Mouse (Mus musculus) forebrain, embryonic 13.5 days (tissue): ENCODE data around the gene Plod1. TPM values are rescaled to one million over a fixed set of nuclear protein-coding genes. Genes with fewer than 3 reads are reported as not detected.

Experiments
- ATAC-seq: fragments of 200-750 bp; cut with Nextera tagmentation; 2 replicates; pipeline ENCODE4 v1.8.0; 2017
- H3K27ac ChIP-seq: fragments of 300-500 bp; sonication (generic); 2 replicates; pipeline ENCODE4 v1.5.1; 2015; ENCODE audit warnings: inconsistent platforms, mild to moderate bottlenecking, moderate library complexity
- H3K27me3 ChIP-seq: fragments of 300-500 bp; sonication (generic); 2 replicates; pipeline ENCODE4 v1.6.1; 2015; ENCODE audit warnings: mild to moderate bottlenecking, inconsistent platforms
- H3K36me3 ChIP-seq: fragments of 300-500 bp; sonication (generic); 2 replicates; pipeline ENCODE4 v1.6.1; 2015; ENCODE audit warnings: mild to moderate bottlenecking, inconsistent platforms; ENCODE audit not compliant: poor library complexity, severe bottlenecking
- H3K4me1 ChIP-seq: fragments of 300-500 bp; sonication (generic); 2 replicates; pipeline ENCODE4 v1.6.1; 2015; ENCODE audit warnings: inconsistent platforms
- H3K4me2 ChIP-seq: fragments of 300-500 bp; sonication (generic); 2 replicates; pipeline ENCODE4 v1.6.1; 2015; ENCODE audit warnings: inconsistent platforms, mild to moderate bottlenecking, moderate library complexity
- H3K4me3 ChIP-seq: fragments of 300-500 bp; sonication (generic); 2 replicates; pipeline ENCODE4 v1.5.1; 2015; ENCODE audit warnings: mild to moderate bottlenecking, inconsistent platforms
- H3K9ac ChIP-seq: fragments of 300-500 bp; sonication (generic); 2 replicates; pipeline ENCODE4 v1.6.1; 2015; ENCODE audit warnings: mild to moderate bottlenecking, inconsistent platforms
- H3K9me3 ChIP-seq: fragments of 300-500 bp; sonication (generic); replicated peaks from 2 replicates; pipeline ENCODE4 v1.6.1; 2016; ENCODE audit warnings: inconsistent platforms
- WGBS: fragments of 180-500 bp; shearing (Covaris S2); methylation state at CpG from one replicate; pipeline ENCODE4 v1.1.7; 2015; 5-methylcytosine and 5-hydroxymethylcytosine counted together
- polyA plus RNA-seq: library from polyadenylated mRNA; unstranded; fragments of >200 nt; fragmentation: Nextera tagmentation; extraction: Ambion mirVana; gene quantifications from 2 replicates; pipeline ENCODE4 v1.2.1, GENCODE M21; 2015

Gene Plod1
- polyA plus RNA-seq, 1 experiment from 2014 or later, result 14.0 TPM

GRCm38 (mm10) chr4:147959881-147960831 lies 23.6 kb upstream of the Plod1 start:
- Histone ChIP-seq H3K9ac (no peak overlapping the region), H3K9me3 (no peaks in the 10 kb centered on the region), H3K4me1 (no peaks in the 10 kb centered on the region), H3K4me2 (no peak overlapping the region), H3K4me3 (no peak overlapping the region), H3K36me3 (no peaks in the 10 kb centered on the region), H3K27ac (no peak overlapping the region), H3K27me3 (no peaks in the 10 kb centered on the region)
- ATAC-seq, result peak; percentile 74; the same call in 1 of the 2 replicates
- 40% methylated on average over 6 of the region's 6 CpGs for WGBS

GRCm38 (mm10) chr4:147957141-147957540 lies 20.6 kb upstream of the Plod1 start:
- Histone ChIP-seq H3K9ac (no peak overlapping the region), H3K36me3 (no peaks in the 10 kb centered on the region), H3K4me1 (no peaks in the 10 kb centered on the region), H3K9me3 (no peaks in the 10 kb centered on the region), H3K27ac (no peak overlapping the region), H3K27me3 (no peaks in the 10 kb centered on the region), H3K4me3 (no peak overlapping the region), H3K4me2 (no peak overlapping the region)
- ATAC-seq, result no peak
- 36% methylated on average over 11 of the region's 11 CpGs for WGBS

- no peaks in the 10 kb centered on the region for H3K9me3 ChIP-seq
- H3K27me3 ChIP-seq, result no peaks in the 10 kb centered on the region
- no peak overlapping the region for H3K4me2 ChIP-seq
- peaks cover 10% of the 10 kb centered on the region for H3K36me3 ChIP-seq
- ATAC-seq, result no peak
- H3K9ac ChIP-seq, result no peak overlapping the region
- 8% methylated on average over 4 of the region's 4 CpGs for WGBS
- no peaks in the 10 kb centered on the region for H3K4me1 ChIP-seq
- no peak overlapping the region for H3K27ac ChIP-seq
- H3K4me3 ChIP-seq, result no peak overlapping the region
Observed at GRCm38 (mm10) chr4:147953590-147953989, 17.0 kb upstream of the Plod1 start.

- Histone ChIP-seq H3K9ac (no peak overlapping the region), H3K4me1 (peaks cover 13% of the 10 kb centered on the region), H3K36me3 (peaks cover 65% of the 10 kb centered on the region), H3K4me2 (no peak overlapping the region), H3K4me3 (no peak overlapping the region), H3K27ac (no peak overlapping the region), H3K27me3 (no peaks in the 10 kb centered on the region), H3K9me3 (no peaks in the 10 kb centered on the region)
- WGBS, result 59% methylated on average over 2 of the region's 2 CpGs
- no peak for ATAC-seq
Observed at GRCm38 (mm10) chr4:147947511-147947910, 10.9 kb upstream of the Plod1 start.

- H3K27me3 ChIP-seq, result 0 out of 2 replicates have a peak, but pooled peaks cover 5% of the 10 kb centered on the region
- ATAC-seq, result no peak
- H3K4me1 ChIP-seq, result peaks cover 34% of the 10 kb centered on the region
- H3K27ac ChIP-seq, result no peak overlapping the region
- no peaks in the 10 kb centered on the region for H3K9me3 ChIP-seq
- H3K4me2 ChIP-seq, result peak overlapping the region; percentile 100
- 86% methylated on average over 1 of the region's 1 CpGs for WGBS
- peaks cover 51% of the 10 kb centered on the region for H3K36me3 ChIP-seq
- H3K9ac ChIP-seq, result no peak overlapping the region
- no peak overlapping the region for H3K4me3 ChIP-seq
Observed at GRCm38 (mm10) chr4:147943005-147943404, 6.4 kb upstream of the Plod1 start.

DNA sequence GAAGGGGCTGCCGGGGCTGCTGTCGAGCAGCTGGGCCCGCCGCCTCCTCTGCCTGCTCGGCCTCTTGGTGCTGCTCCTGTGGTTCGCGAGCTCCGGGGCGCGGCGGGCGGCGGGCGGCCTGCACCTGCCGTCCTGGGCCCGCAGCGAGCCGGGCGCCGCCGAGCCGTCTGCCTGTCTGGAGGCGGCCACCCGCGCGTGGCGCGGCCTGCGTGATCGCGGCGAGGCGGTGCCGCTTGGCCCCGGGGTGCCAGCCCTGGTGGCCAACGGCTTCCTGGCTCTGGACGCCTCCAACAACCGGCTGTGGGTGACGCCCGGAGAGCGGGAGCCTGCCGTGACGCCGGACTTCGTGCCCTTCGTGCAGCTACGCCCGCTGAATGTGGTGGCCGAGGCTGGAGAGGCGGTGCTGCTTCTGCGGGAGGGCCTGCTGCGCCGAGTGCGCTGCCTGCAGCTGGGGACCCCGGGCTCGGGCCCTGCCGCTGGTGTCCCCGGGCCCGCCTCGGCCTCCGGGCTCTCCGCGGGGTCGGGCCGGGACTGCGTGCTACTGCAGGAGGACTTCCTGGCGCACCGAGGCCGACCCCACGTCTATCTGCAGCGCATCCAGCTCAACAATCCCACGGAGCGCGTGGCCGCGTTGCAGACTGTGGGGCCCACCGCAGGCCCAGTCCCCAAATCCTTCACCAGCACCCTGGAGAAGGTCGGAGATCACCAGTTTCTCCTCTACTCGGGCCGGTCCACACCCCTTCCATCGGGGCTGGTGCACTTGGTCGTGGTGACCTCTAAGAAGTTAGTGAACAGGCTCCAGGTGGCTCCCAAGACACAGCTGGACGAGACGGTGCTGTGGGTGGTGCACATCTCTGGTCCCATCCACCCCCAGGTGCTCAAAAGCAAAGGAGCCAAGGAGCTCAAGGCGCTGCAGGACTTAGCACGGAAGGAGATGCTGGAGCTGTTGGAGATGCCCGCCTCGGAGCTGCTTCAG lies 4.8 kb upstream of the Plod1 start:
- Histone ChIP-seq H3K4me2 (peak overlapping the region; percentile 100), H3K4me1 (peaks cover 31% of the 10 kb centered on the region), H3K9me3 (no peaks in the 10 kb centered on the region), H3K27me3 (peaks cover 9% of the 10 kb centered on the region; the same call in 1 of the 2 replicates), H3K4me3 (peak overlapping the region; percentile 93), H3K9ac (peak overlapping the region; percentile 93), H3K36me3 (peaks cover 35% of the 10 kb centered on the region), H3K27ac (peak overlapping the region; percentile 51)
- peak; percentile 63 for ATAC-seq
- WGBS, result 9% methylated on average over 71 of the region's 88 CpGs

DNA sequence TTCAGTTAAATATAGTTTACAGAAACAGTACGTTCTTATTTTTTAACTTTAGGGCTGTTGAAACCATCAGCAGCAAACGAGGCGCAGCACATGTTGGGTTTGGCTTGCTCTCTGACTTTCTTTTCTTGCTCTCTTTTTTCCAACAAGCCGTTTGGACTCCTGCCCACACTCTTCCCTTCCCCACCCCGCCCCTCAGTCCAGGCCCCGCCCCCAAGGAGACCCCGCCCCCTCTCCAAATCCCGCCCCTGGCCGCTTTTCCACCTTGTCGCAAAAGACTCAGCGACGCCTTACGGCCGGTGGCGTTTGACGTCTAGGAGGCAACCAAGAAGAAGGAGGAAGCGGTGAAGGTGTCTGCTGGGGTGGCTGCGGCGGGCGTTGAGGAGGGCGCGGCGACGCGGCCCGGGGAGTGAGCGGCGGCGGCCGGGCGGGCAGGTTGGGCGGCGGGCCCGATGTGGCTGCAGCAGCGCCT lies 4.0 kb upstream of the Plod1 start, which contains the start of gene 2510039O18Rik:
TSS of gene 2510039O18Rik (plus strand) at position 320 of the 469 bp plus-strand sequence.
- H3K36me3 ChIP-seq, result peaks cover 28% of the 10 kb centered on the region
- under 1% methylated on average over 34 of the region's 35 CpGs for WGBS

DNA sequence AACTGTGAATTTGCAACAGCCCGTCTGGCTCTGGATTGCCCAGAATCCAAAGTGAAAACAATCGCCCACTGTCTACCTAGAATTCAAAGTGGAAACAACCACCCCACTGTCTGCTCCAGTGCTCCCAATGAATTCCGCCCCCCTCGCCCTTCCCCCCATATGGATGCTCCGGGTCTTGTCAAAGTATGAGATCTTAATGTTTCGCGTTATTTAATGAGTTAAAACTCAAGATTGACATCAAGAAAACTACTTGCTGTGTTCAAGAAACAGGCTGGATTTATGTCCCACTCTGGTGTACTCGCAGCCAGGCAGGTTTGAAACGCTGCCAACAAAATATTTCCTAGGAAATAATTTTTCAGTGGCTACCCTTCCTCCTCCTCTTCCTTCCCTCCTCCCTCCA lies 3.5 kb upstream of the Plod1 start:
- peaks cover 36% of the 10 kb centered on the region for H3K4me1 ChIP-seq
- ATAC-seq, result peak; percentile 17; the same call in 1 of the 2 replicates
- no peaks in the 10 kb centered on the region for H3K9me3 ChIP-seq
- peaks cover 23% of the 10 kb centered on the region for H3K36me3 ChIP-seq
- H3K27ac ChIP-seq, result peak overlapping the region; percentile 63
- WGBS, result 38% methylated on average over 9 of the region's 9 CpGs
- no peak overlapping the region for H3K9ac ChIP-seq
- H3K4me3 ChIP-seq, result peak overlapping the region; percentile 93; the same call in 1 of the 2 replicates
- peak overlapping the region; percentile 100 for H3K4me2 ChIP-seq
- peaks cover 9% of the 10 kb centered on the region; the same call in 1 of the 2 replicates for H3K27me3 ChIP-seq

More for the DNA sequence above, 4.0 kb upstream of the Plod1 start, which contains the start of gene 2510039O18Rik:
- Histone ChIP-seq H3K27ac (peak within 1 kb of the TSS; percentile 63), H3K4me2 (peak within 1 kb of the TSS; percentile 100), H3K9me3 (no peaks in the 10 kb centered on the region), H3K4me3 (peak within 1 kb of the TSS; percentile 93), H3K4me1 (peaks cover 36% of the 10 kb centered on the region), H3K9ac (peak within 1 kb of the TSS; percentile 93), H3K27me3 (peaks cover 9% of the 10 kb centered on the region; the same call in 1 of the 2 replicates)
- ATAC-seq, result peak; percentile 72

- WGBS, result 77% methylated on average over 14 of the region's 14 CpGs
- H3K9ac ChIP-seq, result no peak overlapping the region
- ATAC-seq, result no peak
- H3K27me3 ChIP-seq, result peaks cover 9% of the 10 kb centered on the region; the same call in 1 of the 2 replicates
- peaks cover 35% of the 10 kb centered on the region for H3K4me1 ChIP-seq
- no peak overlapping the region for H3K4me2 ChIP-seq
- H3K9me3 ChIP-seq, result no peaks in the 10 kb centered on the region
- H3K36me3 ChIP-seq, result 0 out of 2 replicates have a peak, but pooled peaks cover 6% of the 10 kb centered on the region
- no peak overlapping the region for H3K4me3 ChIP-seq
- H3K27ac ChIP-seq, result no peak overlapping the region
Observed at GRCm38 (mm10) chr4:147938148-147939096, 1.9 kb upstream of the Plod1 start.

GRCm38 (mm10) chr4:147937486-147937885 lies 919 bp upstream of the Plod1 start:
- Histone ChIP-seq H3K4me1 (peaks cover 26% of the 10 kb centered on the region), H3K4me3 (no peak overlapping the region), H3K27ac (no peak overlapping the region), H3K36me3 (no peaks in the 10 kb centered on the region), H3K9me3 (no peaks in the 10 kb centered on the region), H3K27me3 (peaks cover 9% of the 10 kb centered on the region; the same call in 1 of the 2 replicates), H3K9ac (no peak overlapping the region), H3K4me2 (no peak overlapping the region)
- no peak for ATAC-seq
- WGBS, result 45% methylated on average over 5 of the region's 5 CpGs
